Mouse (Mus musculus): ENCODE measurements at regions not wholly inside any gene's neighbourhood (a gene's known extent, or its start where the extent isn't known, plus 50 kb on each side); places are given as distances from the start of the nearest gene placed in this dataset.

DNA sequence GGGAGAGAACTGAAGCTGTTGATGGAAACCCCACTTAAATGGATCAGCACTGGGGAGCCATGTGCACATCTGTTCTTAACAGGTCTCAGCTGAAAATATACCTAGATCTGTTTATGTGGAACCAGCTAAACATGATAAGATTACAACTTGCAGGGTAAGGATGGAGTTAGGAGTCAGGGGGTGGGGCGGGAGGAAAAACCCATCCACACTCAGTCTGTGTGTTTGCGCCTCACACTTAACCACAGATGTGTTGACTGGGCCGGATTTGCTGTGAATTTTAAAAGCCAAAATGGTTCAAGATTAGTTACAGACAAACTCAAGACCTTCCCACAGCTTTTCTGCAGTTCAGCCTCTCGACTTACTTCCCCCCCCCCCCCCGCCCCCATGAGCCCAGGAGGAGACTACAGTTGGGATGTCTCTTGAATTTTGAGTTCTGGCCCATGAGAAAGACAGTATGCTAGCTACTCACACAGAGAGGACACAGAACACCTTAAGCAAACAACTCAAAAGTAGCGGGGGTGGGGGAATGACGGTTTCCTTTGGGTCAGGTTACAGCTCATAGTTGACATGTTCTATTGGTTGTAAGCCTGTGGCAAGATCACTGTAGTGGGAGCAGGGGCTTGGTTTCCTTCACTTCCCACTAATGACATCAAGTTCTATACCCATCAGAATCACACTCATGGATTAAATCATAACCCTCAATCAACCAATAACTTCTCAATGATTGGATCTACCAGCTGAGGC lies 209.1 kb downstream of the Bcl2l11 start:
- peak; percentile 12 for DNase-seq (ENCODE audit: low spot score)

DNA sequence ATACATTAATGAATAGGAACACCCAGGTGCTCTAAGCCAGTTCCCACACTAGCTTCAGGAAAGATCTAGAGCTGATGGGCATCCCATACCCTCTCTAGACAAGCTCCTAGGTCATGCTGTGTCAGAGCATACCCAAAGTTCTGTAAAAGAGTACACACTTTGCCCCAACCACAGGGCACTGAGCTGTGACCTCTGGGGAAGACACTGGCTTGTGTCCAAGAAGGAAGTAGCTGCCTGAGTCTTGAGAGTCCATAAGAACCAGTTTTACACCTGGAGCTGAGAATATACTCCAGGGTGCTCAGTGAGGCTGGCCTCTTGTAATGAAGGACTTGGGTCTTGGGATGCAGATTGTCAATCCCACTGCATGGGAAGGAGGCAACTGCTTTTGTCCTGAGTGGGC lies 211.4 kb downstream of the Bcl2l11 start:
- no peak for DNase-seq (ENCODE audit: low spot score)

GRCm38 (mm10) chr2:128337791-128338190 lies 212.0 kb downstream of the Bcl2l11 start:
- DNase-seq (ENCODE audit: low spot score) = no peak

DNA sequence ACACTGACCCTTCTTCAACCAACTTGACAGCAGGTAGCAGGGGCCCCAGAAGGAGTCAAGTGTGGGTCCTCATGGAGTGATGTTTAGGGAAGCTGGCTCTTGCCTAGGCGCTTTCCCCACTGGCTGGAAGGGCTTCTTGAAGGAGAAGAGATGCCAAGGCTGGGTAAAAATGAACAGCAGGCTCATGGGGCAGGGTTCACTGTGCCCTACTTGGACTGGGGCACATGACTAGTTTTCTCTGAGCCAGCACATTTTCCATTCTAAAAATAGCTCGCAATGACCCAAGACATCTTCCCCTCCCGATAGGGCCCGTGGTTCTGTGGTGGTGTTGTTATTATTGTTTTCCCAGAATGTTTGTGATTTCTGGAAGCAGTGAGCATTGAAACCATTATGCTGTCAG lies 212.6 kb downstream of the Bcl2l11 start:
- DNase-seq (ENCODE audit: low spot score) = no peak

GRCm38 (mm10) chr2:128339061-128339642 lies 213.3 kb downstream of the Bcl2l11 start:
- no peak for DNase-seq (ENCODE audit: low spot score)

DNA sequence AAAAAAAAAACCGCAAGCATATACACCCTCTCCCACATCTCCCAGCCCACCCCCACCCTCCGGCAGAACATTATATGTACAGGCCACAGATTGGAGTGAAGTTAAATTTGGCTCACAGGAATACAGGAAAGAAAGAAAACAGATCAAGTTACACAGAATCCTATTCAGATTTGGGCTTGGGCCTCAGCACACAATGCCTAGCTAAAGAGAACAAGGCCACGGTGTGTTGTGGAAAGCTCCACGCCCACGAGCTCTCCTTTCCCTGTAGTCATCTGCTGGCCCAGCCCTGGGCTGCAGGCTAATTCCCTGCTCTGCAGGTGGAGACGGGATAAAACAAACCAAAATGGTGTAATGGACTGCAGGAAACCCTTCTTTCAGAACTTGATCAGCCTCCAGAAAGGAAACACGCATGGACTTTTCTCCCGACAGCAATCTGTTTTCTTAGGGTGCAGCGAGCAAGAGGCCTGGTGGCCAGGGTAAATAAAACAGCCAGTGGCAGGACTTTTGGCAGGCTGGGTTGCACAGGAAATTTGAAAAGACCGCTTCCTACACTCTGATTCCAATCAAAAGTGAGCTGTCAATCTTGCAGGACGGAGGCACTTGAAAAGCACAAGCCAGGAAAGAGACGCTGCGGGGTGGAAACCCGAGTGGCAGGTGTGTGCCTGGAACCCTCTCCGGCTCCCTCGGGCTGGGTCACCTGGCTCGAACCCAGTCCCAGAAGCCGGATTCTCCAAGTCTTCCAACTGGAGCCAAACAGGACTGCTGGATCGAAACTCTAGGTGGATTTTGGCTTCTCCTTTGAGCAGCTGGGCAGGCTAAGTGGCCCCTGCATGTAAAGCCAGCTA lies 214.0 kb downstream of the Bcl2l11 start:
- DNase-seq (ENCODE audit: low spot score) = no peak

DNA sequence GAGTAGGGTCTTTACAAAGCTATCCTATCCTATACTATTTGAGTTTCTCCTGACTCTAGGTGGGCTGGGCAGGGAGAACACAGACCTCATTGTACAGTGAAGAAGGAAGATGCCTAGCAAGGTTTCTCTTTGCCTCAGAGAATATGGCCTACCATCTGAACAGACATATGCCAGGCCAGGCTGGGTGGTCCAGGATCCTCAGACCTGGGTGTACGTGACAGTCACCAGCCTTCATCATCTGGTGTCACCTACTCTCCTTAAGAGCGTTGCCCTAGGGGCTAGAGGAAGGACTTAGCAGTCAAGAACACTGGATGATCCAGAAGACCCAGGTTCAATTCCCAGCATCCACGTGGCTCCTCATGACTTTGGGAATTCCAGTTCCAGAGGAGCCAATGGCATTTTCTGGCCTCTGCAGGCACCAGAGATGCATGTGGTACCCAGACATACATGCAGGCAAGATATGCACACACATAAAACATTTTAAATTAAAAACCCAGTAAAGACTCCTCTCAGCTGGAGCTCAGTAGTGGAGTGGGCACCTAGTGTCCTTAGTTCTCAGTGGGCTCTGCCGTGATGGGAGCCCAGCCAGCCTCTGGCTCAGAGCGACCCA lies 214.9 kb downstream of the Bcl2l11 start:
- no peak for DNase-seq (ENCODE audit: low spot score)

DNA sequence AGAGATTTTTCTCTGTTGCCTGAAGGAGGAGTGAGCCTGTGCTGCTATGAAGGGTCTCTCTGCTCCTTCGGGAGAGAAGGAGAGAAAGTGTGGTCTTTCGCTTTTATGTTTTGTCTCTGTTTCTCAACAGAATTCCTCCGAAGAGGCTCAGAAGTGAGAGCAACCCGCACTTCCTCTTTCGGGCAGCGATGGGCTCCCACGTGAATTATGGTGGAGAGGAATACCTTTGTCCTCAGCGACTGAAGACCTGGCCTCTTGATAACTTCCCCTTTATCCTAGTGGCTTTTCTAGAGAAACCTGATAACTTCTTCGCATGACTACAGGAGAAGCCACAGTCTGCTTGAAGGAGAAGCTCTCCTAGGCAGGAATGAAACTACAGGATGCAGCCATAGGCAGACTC lies 216.4 kb downstream of the Bcl2l11 start:
- DNase-seq (ENCODE audit: low spot score) = no peak

GRCm38 (mm10) chr2:128345557-128345956 lies 219.7 kb downstream of the Bcl2l11 start:
- DNase-seq (ENCODE audit: low spot score) = no peak

DNA sequence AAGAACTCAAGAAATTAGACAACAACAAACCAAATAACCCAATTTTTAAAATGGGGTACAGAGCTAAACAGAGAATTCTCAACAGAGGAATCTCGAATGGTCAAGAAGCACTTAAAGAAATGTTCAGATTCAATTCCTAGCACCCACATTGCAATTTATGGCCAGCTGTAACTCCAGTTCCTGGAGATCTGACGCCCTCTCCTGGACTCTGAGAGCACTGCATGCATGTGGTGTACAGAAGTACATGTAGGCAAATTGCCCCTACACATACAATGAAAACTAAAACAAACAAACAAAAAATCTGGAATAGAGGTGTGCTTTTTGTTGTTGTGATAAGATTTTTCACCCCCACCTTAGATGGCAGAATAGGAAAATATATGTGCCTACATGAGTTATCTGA lies 222.7 kb downstream of the Bcl2l11 start:
- DNase-seq (ENCODE audit: low spot score) = no peak

DNA sequence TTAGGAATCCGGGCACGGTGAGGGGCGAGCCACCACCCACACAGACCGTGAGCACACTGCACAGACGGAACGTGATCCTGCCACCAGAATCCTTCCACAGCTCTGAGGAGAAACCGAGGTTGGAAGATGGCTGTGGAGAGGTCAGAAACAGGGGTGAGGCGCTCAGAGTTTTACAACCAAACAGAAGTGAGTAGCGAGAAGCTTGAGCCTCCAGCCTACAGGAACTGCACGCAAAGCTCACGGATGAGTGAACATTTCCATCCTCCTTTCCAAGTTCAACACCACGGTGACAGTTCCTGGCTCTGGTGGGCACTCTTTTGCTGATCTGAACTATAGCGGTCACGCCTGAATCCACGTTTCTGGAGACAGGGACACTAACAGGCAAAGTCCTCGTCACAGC lies 225.6 kb downstream of the Bcl2l11 start:
- no peak for DNase-seq (ENCODE audit: low spot score)

DNA sequence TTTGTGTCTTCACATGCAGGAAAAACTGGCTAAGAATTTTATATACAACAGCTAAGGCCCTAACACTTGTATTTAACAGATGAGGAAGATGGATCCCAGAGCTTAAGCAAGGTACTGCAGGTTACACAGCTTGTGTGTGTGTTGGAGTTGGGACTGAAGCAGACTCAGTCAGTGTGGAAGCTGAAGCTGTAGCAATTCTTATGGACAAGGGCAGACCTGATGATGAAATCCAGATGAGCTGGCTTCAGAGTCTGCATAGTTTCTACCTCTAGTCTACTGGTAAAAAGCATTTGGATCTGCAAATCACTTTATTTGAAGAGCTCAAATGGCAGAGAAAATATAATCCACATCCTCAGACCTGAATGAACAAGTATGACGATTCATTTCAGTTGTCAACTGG lies 226.7 kb downstream of the Bcl2l11 start:
- DNase-seq (ENCODE audit: low spot score) = no peak

- DNase-seq (ENCODE audit: low spot score) = no peak
These were observed 227.6 kb downstream of the Bcl2l11 start for GRCm38 (mm10) chr2:128353457-128353856.

DNA sequence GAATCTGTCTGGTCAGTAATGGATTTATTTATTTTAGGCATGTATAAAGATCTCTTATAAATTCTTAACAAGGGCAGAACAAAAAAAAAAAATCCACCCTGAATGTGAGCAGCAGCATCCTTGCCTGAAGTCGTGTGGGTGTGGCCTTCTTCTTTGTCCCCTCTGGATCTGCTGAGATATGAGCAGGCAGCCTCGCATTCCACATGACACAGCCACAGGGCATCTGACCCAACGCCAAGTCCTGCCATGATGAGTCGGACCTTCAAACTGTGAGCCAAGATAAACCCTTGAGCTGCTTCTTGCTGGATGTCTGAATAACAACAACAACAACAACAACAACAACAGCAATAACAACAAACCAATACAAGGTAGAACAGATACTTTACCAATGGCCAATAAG lies 230.5 kb downstream of the Bcl2l11 start:
- DNase-seq (ENCODE audit: low spot score) = no peak

- no peak for DNase-seq (ENCODE audit: low spot score)
These were observed 231.9 kb upstream of the Spdye4c start for GRCm38 (mm10) chr2:128359106-128359505.

DNA sequence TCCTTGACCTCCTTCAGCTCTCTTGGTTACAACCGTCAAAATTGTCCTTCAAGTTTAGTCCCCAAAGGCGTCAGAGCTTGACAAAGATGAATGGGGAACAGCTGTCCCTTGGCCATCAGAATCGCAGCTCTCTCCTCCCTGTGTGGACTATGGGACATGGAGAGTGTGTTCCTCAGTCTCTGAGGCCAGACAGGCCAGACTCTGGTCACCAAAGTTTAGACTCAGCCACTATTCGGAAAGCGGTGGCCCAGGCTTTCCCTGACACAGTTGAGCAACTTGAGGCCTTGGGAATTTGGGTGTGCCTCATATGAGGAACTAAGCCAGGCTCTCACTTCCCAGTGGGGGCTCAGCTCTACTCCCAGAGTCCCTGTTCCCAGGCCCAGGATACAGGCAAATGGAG lies 230.5 kb upstream of the Spdye4c start:
- no peak for DNase-seq (ENCODE audit: low spot score)

DNA sequence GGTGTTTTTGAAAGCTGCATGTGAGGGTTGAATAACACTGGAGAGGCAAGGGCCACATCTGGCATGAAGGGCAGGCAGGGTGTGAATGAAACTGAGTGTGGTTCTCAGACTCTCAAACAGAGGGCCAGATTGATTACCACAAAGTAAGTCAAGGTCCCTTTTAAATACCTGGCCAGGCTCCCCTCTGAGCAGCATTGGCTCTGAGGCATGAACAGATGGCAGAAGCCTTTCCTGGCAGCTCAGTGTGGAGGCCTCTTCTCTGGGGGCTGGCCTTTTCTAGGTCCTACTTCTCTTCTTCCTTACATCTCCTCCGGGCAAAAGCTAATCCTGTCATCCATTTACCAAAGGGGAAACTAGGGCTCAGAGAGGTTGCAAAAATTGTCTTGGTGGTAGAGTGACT lies 229.6 kb upstream of the Spdye4c start:
- DNase-seq (ENCODE audit: low spot score) = no peak

- DNase-seq (ENCODE audit: low spot score) = peak; percentile 78
These were observed 226.8 kb upstream of the Spdye4c start for GRCm38 (mm10) chr2:128364161-128364560.

DNA sequence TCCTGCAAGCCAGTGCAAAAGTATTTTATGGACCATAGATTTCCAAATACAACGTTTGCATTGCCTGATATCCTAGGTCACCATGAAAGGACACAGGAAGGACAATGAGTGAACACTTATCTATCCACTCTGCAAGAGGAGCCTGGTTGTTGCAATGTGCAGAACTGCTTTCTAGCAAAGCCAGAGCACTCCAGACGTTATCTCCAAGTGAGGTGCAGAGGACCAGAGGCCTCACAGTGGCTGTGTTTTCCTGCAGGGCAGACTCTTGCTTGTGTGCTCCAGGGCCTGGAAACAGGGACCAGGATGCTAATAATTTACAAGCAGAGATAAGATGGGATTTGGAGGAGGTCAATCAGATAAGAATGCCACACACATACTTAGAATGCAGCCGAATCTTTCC lies 226.0 kb upstream of the Spdye4c start:
- DNase-seq (ENCODE audit: low spot score) = peak; percentile 78

GRCm38 (mm10) chr2:128365775-128366174 lies 225.2 kb upstream of the Spdye4c start:
- no peak for DNase-seq (ENCODE audit: low spot score)

GRCm38 (mm10) chr2:128367266-128368150 lies 223.5 kb upstream of the Spdye4c start:
- DNase-seq (ENCODE audit: low spot score) = no peak
